Mouse (Mus musculus) neural tube, embryonic 11.5 days (tissue): ENCODE measurements around the gene Map3k19. TPM values are rescaled to one million over a fixed set of nuclear protein-coding genes. Genes with fewer than 3 reads are reported as not detected.

Experiments used
- ATAC-seq: fragments of 200-750 bp; cut with Nextera tagmentation; 2 replicates; pipeline ENCODE4 v1.8.0; 2017; ENCODE audit warnings: moderate number of reproducible peaks, mild to moderate bottlenecking, moderate TSS enrichment, moderate library complexity; ENCODE audit not compliant: insufficient read depth, low FRiP score, low TSS enrichment
- DNase-seq: peaks from one replicate; pipeline ENCODE4 v3.0.0-alpha.2; 2015; ENCODE audit warnings: low spot score
- H3K27ac ChIP-seq: fragments of 300-500 bp; sonication (generic); 2 replicates; pipeline ENCODE4 v1.5.1; 2014; ENCODE audit warnings: low read depth, mild to moderate bottlenecking, low read length
- H3K27me3 ChIP-seq: fragments of 300-500 bp; sonication (generic); 2 replicates; pipeline ENCODE4 v1.6.1; 2014; ENCODE audit warnings: mild to moderate bottlenecking, low read length, mixed read lengths; ENCODE audit not compliant: control insufficient read depth, insufficient read depth
- H3K36me3 ChIP-seq: fragments of 300-500 bp; sonication (generic); 2 replicates; pipeline ENCODE4 v1.6.1; 2014; ENCODE audit warnings: mild to moderate bottlenecking, low read length, moderate library complexity, mixed read lengths; ENCODE audit not compliant: control insufficient read depth, insufficient read depth
- H3K4me1 ChIP-seq: fragments of 300-500 bp; sonication (generic); 2 replicates; pipeline ENCODE4 v1.6.1; 2014; ENCODE audit warnings: low read length, mixed read lengths; ENCODE audit not compliant: control insufficient read depth, insufficient read depth
- H3K4me2 ChIP-seq: fragments of 300-500 bp; sonication (generic); 2 replicates; pipeline ENCODE4 v1.6.1; 2014; ENCODE audit warnings: low read depth, mild to moderate bottlenecking, moderate library complexity
- H3K4me3 ChIP-seq: fragments of 300-500 bp; sonication (generic); 2 replicates; pipeline ENCODE4 v1.5.1; 2014; ENCODE audit warnings: low read depth, low read length
- H3K9ac ChIP-seq: fragments of 300-500 bp; sonication (generic); 2 replicates; pipeline ENCODE4 v1.6.1; 2014; ENCODE audit warnings: mild to moderate bottlenecking, low read length
- H3K9me3 ChIP-seq: fragments of 300-500 bp; sonication (generic); 2 replicates; pipeline ENCODE4 v1.6.1; 2016; ENCODE audit warnings: low read length; ENCODE audit not compliant: control insufficient read depth
- WGBS: fragments of 180-500 bp; shearing (Covaris S2); extraction: QIAGEN DNeasy Blood & Tissue Kit; methylation state at CpG from one replicate; pipeline ENCODE4 v1.1.7; 2014; 5-methylcytosine and 5-hydroxymethylcytosine counted together
- polyA plus RNA-seq: library from polyadenylated mRNA; unstranded; fragments of >200 nt; fragmentation: Nextera tagmentation; extraction: Ambion mirVana; gene quantifications from 2 replicates; pipeline ENCODE4 v1.2.1, GENCODE M21; 2014

Map3k19 gene
- polyA plus RNA-seq, 1 experiment from 2014 or later, result not detected

- 0 out of 2 replicates have a peak overlapping the region, but pooled peaks have one; percentile 29 for H3K27ac ChIP-seq
- H3K27me3 ChIP-seq, result no peaks in the 10 kb centered on the region
- no peaks in the 10 kb centered on the region for H3K36me3 ChIP-seq
- H3K9me3 ChIP-seq, result no peaks in the 10 kb centered on the region
- peak overlapping the region; percentile 57 for H3K9ac ChIP-seq
- H3K4me3 ChIP-seq, result peak overlapping the region; percentile 93
- peak overlapping the region; percentile 78 for H3K4me2 ChIP-seq
- peaks cover 3% of the 10 kb centered on the region for H3K4me1 ChIP-seq
- ATAC-seq (peak; percentile 10), DNase-seq (no peak)
- under 1% methylated on average over 14 of the region's 14 CpGs for WGBS
These were observed 81.5 kb downstream of the Map3k19 start for GRCm38 (mm10) chr1:127773198-127773802.

- Histone ChIP-seq H3K4me1 (no peaks in the 10 kb centered on the region), H3K27me3 (no peaks in the 10 kb centered on the region), H3K4me2 (no peak overlapping the region), H3K27ac (no peak overlapping the region), H3K4me3 (no peak overlapping the region), H3K9me3 (no peaks in the 10 kb centered on the region), H3K36me3 (no peaks in the 10 kb centered on the region), H3K9ac (no peak overlapping the region)
- DNase-seq, result no peak
- 85% methylated on average over 2 of the region's 2 CpGs for WGBS
- no peak for ATAC-seq
These were observed 88.1 kb downstream of the Map3k19 start for GRCm38 (mm10) chr1:127766741-127767140.

- no peak for DNase-seq
- 71% methylated on average over 2 of the region's 2 CpGs for WGBS
- no peaks in the 10 kb centered on the region for H3K4me1 ChIP-seq
- no peak overlapping the region for H3K27ac ChIP-seq
- H3K9ac ChIP-seq, result no peak overlapping the region
- no peak overlapping the region for H3K4me3 ChIP-seq
- no peaks in the 10 kb centered on the region for H3K36me3 ChIP-seq
- no peak for ATAC-seq
- no peak overlapping the region for H3K4me2 ChIP-seq
- H3K27me3 ChIP-seq, result no peaks in the 10 kb centered on the region
- H3K9me3 ChIP-seq, result no peaks in the 10 kb centered on the region
These were observed 89.4 kb downstream of the Map3k19 start for GRCm38 (mm10) chr1:127765468-127765867.

Other genes with a start within 250 kb of the Map3k19 start
- 27.1 and 32.0 TPM in 2 replicates for gene Tmem163, start 175.5 kb downstream of the Map3k19 start, polyA plus RNA-seq
- 0.15 and 0.26 TPM in 2 replicates for gene Acmsd, start 125.6 kb downstream of the Map3k19 start, polyA plus RNA-seq
- gene Ccnt2, start 80.9 kb downstream of the Map3k19 start, polyA plus RNA-seq, result 91.0 and 93.1 TPM in 2 replicates
- gene Rab3gap1, start 13.7 kb upstream of the Map3k19 start, polyA plus RNA-seq, result 15.0 and 16.4 TPM in 2 replicates
- 14.5 TPM in 2 replicates for gene Zranb3, start 248.0 kb upstream of the Map3k19 start, polyA plus RNA-seq
- gene R3hdm1, start 248.3 kb upstream of the Map3k19 start, polyA plus RNA-seq, result 91.1 and 91.6 TPM in 2 replicates